Mouse (Mus musculus) embryonic fibroblast, embryonic 13.5 days (primary cell): ENCODE results near the gene Eml6.

Experiments
- CTCF ChIP-seq: IDR thresholded peaks from 2 replicates; pipeline ENCODE4 v1.5.1; 2011; ENCODE audit warnings: mild to moderate bottlenecking, control low read depth, low read length, moderate library complexity, borderline replicate concordance; ENCODE audit not compliant: insufficient read depth
- POLR2A ChIP-seq: IDR thresholded peaks from 2 replicates; pipeline ENCODE4 v1.6.1; 2011; ENCODE audit warnings: low read depth, mild to moderate bottlenecking, control low read depth, low read length, moderate library complexity

GRCm38 (mm10) chr11:29779409-29780026 is 246.3 kb downstream of the Eml6 start:
- no peak for TF ChIP-seq CTCF
- no peak for TF ChIP-seq POLR2A
